Mouse (Mus musculus): ENCODE results near the gene Ccdc171. TPM values are rescaled to one million over a fixed set of nuclear protein-coding genes. Genes with fewer than 3 reads are reported as not detected.
"Not testable (repeated sequence)": the region's sequence is repeated elsewhere in the genome, so short reads cannot be mapped to it uniquely, and the experiment has no call there.

Ccdc171 gene
- polyA plus RNA-seq, 1 experiment from 2014 or later = 5.4 TPM

DNA sequence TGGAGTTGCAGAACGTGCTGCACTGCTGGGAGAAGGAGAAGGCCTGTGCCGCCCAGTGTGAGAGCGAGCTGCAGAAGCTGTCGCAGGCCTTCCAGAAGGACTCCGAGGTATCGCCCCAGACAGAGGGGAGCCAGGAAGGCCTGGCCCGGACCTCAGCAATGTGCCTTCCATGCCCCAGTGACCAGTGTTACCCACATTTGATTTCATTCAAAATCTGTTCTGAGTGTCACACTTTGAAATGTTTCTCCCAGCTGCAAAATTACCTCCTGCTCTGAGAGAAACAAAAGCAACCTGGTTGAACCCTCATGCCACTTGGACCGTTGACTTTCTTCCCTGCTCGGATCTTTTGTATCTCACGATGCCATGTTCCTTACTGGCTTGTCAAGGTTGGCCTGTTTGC lies 133.1 kb downstream of the Ccdc171 start:
- Histone ChIP-seq H3K4me2 (replicated peaks) (no peak overlapping the region), H3K27ac (replicated peaks) (no peak overlapping the region), H3K36me3 (no peaks in the 10 kb centered on the region), H3K27me3 (no peaks in the 10 kb centered on the region), H3K9ac (no peak overlapping the region), H3K4me1 (peaks cover 9% of the 10 kb centered on the region), H3K4me3 (replicated peaks) (no peak overlapping the region), H3K9me3 (replicated peaks) (no peaks in the 10 kb centered on the region)
- 87% methylated on average over 10 of the region's 10 CpGs for WGBS
- ATAC-seq (ENCODE audit: insufficient number of reproducible peaks, low FRiP score, low TSS enrichment, low read depth) = no peak

DNA sequence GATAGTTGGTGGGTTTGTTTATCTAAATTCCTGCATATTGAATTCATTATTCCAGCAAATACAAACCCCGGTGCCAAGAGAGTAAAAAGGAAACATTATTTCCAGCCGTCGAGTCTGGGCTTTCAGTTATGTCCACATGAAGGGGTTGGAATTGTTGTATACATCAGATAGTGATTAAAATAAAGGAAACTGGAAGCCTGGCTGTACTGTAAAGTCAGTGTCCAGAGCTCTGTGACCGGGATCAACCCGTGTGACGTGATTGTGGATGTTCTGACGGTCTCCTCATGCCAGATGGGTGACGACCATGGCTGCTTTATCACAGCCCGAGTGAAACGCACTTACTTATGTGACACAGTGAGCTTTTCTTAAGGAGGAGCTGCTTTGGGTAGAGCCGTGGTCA lies 134.1 kb downstream of the Ccdc171 start:
- no peak overlapping the region; the same call in 1 of the 2 replicates for H3K27ac ChIP-seq (replicated peaks)
- ATAC-seq (ENCODE audit: insufficient number of reproducible peaks, low FRiP score, low TSS enrichment, low read depth) = no peak; the same call in 1 of the 2 replicates

DNA sequence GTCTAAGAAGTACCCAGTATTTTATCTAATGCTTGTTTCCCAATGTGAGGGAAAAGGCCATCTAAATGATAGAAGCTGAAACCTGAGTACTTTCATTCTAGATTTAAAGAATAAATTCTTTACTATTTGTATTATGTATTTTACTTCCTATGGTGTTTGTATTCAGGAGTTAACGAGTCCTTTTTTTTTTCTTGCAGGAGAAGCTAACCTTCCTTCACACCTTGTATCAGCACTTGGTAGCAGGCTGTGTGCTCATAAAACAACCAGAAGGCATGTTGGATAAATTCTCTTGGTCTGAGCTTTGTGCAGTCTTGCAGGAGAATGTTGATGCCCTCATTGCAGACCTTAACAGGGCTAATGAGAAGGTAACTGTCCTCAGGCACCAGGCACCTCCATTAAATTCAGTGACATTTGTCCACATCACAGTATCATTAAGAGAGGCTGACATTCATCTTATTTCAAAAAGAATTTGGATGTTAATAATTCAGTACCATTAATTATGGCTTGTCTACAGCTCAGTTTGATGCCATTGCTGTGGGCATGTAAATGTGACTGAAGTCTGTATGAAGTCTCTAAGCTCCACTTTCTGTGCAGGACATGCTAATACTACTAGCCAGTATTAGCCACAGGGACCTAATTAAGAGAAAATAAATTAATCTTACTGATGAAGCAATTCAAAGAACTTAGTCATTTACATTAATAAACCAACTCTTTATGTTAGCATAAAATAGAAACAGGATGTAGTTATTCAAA lies 136.3 kb downstream of the Ccdc171 start:
- H3K27me3 ChIP-seq = no peaks in the 10 kb centered on the region
- no peak for ATAC-seq (ENCODE audit: insufficient number of reproducible peaks, low FRiP score, low TSS enrichment, low read depth)
- no peak overlapping the region for H3K4me3 ChIP-seq (replicated peaks)
- H3K4me1 ChIP-seq = peaks cover 6% of the 10 kb centered on the region
- H3K36me3 ChIP-seq = no peaks in the 10 kb centered on the region
- no peak overlapping the region for H3K4me2 ChIP-seq (replicated peaks)
- no peak overlapping the region for H3K9ac ChIP-seq
- no peak overlapping the region for H3K27ac ChIP-seq (replicated peaks)
- no peaks in the 10 kb centered on the region for H3K9me3 ChIP-seq (replicated peaks)
- 82% methylated on average over 1 of the region's 1 CpGs for WGBS

More for the DNA sequence above, 134.1 kb downstream of the Ccdc171 start:
- H3K27me3 ChIP-seq = no peaks in the 10 kb centered on the region
- no peaks in the 10 kb centered on the region for H3K36me3 ChIP-seq
- 43% methylated on average over 11 of the region's 11 CpGs for WGBS
- H3K9me3 ChIP-seq (replicated peaks) = no peaks in the 10 kb centered on the region
- no peak overlapping the region for H3K4me2 ChIP-seq (replicated peaks)
- no peak overlapping the region for H3K9ac ChIP-seq
- no peak overlapping the region for H3K4me3 ChIP-seq (replicated peaks)
- H3K4me1 ChIP-seq = peaks cover 9% of the 10 kb centered on the region

GRCm38 (mm10) chr4:83662301-83662700 lies 137.0 kb downstream of the Ccdc171 start:
- Histone ChIP-seq H3K27me3 (no peaks in the 10 kb centered on the region), H3K27ac (replicated peaks) (no peak overlapping the region), H3K9me3 (replicated peaks) (no peaks in the 10 kb centered on the region), H3K4me1 (peaks cover 6% of the 10 kb centered on the region; the same call in 1 of the 2 replicates), H3K36me3 (no peaks in the 10 kb centered on the region), H3K9ac (no peak overlapping the region), H3K4me2 (replicated peaks) (no peak overlapping the region), H3K4me3 (replicated peaks) (no peak overlapping the region)
- ATAC-seq (ENCODE audit: insufficient number of reproducible peaks, low FRiP score, low TSS enrichment, low read depth) = no peak
- 72% methylated on average over 4 of the region's 4 CpGs for WGBS

GRCm38 (mm10) chr4:83669552-83669951 lies 144.2 kb downstream of the Ccdc171 start:
- Histone ChIP-seq H3K9me3 (replicated peaks) (no peaks in the 10 kb centered on the region), H3K27ac (replicated peaks) (no peak overlapping the region), H3K27me3 (no peaks in the 10 kb centered on the region), H3K4me3 (replicated peaks) (no peak overlapping the region), H3K9ac (no peak overlapping the region), H3K4me1 (no peaks in the 10 kb centered on the region), H3K36me3 (no peaks in the 10 kb centered on the region), H3K4me2 (replicated peaks) (no peak overlapping the region)
- no peak for ATAC-seq (ENCODE audit: insufficient number of reproducible peaks, low FRiP score, low TSS enrichment, low read depth)
- WGBS = 70% methylated on average over 2 of the region's 2 CpGs

GRCm38 (mm10) chr4:83675308-83675707 lies 150.0 kb downstream of the Ccdc171 start:
- not testable (repeated sequence) for H3K36me3 ChIP-seq; H3K4me1 ChIP-seq; H3K4me3 ChIP-seq (replicated peaks); H3K9ac ChIP-seq; H3K4me2 ChIP-seq (replicated peaks); ATAC-seq (ENCODE audit: insufficient number of reproducible peaks, low FRiP score, low TSS enrichment, low read depth); H3K9me3 ChIP-seq (replicated peaks); H3K27ac ChIP-seq (replicated peaks); H3K27me3 ChIP-seq
- WGBS = 86% methylated on average over 4 of the region's 4 CpGs

- Histone ChIP-seq H3K27ac (replicated peaks) (no peak overlapping the region), H3K4me2 (replicated peaks) (no peak overlapping the region), H3K9ac (no peak overlapping the region), H3K4me3 (replicated peaks) (no peak overlapping the region), H3K27me3 (no peaks in the 10 kb centered on the region), H3K4me1 (no peaks in the 10 kb centered on the region), H3K36me3 (no peaks in the 10 kb centered on the region), H3K9me3 (replicated peaks) (no peaks in the 10 kb centered on the region)
- 84% methylated on average over 4 of the region's 4 CpGs for WGBS
- ATAC-seq (ENCODE audit: insufficient number of reproducible peaks, low FRiP score, low TSS enrichment, low read depth) = no peak
Observed at GRCm38 (mm10) chr4:83676444-83676843, 151.1 kb downstream of the Ccdc171 start.

DNA sequence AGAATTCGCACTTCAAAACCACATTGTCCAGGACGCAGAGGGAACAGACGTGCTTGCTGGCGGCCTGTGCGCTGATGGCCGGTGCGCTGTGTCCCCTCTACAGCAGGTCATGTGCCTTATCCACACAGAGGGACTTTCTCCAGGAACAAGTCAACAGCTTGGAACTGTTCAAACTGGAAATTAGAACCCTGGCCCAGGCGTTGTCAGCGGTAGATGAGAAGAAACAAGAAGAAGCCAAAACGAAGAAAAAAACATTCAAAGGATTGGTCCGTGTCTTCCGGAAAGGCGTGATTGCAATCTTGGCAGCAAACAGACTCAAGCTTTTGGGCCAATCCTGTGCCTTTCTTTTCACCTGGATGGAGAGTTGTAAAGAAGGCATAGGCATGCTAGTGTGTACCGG lies 155.7 kb downstream of the Ccdc171 start:
- H3K4me3 ChIP-seq (replicated peaks) = no peak overlapping the region
- no peaks in the 10 kb centered on the region for H3K36me3 ChIP-seq
- ATAC-seq (ENCODE audit: insufficient number of reproducible peaks, low FRiP score, low TSS enrichment, low read depth) = no peak
- H3K4me2 ChIP-seq (replicated peaks) = no peak overlapping the region
- H3K27me3 ChIP-seq = no peaks in the 10 kb centered on the region
- WGBS = 94% methylated on average over 14 of the region's 14 CpGs
- no peak overlapping the region for H3K27ac ChIP-seq (replicated peaks)
- H3K9me3 ChIP-seq (replicated peaks) = no peaks in the 10 kb centered on the region
- H3K9ac ChIP-seq = no peak overlapping the region
- no peaks in the 10 kb centered on the region for H3K4me1 ChIP-seq

DNA sequence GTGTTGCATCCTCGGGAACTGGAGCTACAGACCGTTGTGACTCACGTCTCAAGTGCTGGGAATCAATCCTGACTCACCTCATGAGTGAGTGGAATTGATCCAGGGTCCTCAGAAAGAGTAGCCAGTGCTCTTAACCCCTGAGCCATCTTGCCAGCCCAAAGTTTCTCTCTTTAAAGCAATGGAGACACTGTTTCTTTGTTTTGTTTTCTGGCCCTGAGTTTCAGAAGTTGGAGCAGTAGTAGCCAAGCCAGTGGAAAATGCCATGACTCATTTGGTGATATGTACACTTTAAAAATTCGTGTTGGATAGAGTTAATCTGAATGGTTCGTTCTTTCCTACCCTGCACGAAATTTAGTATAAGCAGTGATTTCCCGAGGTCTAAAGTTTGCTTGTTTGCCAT lies 157.5 kb downstream of the Ccdc171 start:
- ATAC-seq (ENCODE audit: insufficient number of reproducible peaks, low FRiP score, low TSS enrichment, low read depth) = no peak
- no peaks in the 10 kb centered on the region for H3K36me3 ChIP-seq
- H3K9ac ChIP-seq = no peak overlapping the region
- H3K4me3 ChIP-seq (replicated peaks) = no peak overlapping the region
- no peaks in the 10 kb centered on the region for H3K9me3 ChIP-seq (replicated peaks)
- H3K27ac ChIP-seq (replicated peaks) = no peak overlapping the region
- WGBS = 83% methylated on average over 7 of the region's 7 CpGs
- H3K4me1 ChIP-seq = no peaks in the 10 kb centered on the region
- H3K4me2 ChIP-seq (replicated peaks) = no peak overlapping the region
- no peaks in the 10 kb centered on the region for H3K27me3 ChIP-seq

DNA sequence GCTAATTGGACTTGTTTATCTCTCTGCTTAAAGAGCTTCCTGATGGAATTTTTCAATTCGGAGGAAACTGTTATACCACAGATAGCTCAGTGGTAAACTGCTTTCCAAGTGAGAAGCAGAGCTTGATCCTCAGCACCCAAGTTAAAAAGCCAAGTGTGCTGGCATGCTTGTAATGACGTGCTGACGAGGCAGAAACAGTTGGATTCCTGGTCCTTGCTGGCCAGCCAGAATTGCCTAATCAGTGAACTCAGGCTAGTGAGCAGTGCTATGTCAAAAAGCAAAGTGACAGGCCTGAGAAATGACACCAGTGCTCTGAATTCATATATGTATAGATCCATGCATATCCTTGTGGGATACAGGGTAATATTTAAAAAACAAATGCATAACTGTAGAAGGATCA lies 174.8 kb downstream of the Ccdc171 start:
- ATAC-seq (ENCODE audit: insufficient number of reproducible peaks, low FRiP score, low TSS enrichment, low read depth) = no peak
- 75% methylated on average over 3 of the region's 3 CpGs for WGBS
- H3K36me3 ChIP-seq = no peaks in the 10 kb centered on the region

DNA sequence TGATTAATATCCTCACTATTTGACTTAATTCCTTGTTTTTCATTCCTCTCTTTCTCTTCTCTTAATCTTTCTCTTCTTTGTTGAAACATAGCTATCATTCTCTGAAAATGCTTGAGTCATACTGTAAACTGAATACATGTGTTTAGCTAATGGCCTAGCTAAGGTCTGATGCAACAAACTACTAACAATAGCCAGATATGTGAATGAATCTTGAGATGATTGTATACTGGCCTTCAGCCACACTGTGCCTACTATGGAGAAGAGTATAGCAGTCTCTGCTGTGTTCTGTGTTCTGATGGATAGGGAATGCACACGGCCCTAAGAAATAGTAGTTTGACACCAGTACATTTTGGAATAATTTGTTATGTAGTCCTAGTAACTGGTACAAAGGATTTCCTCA lies 191.7 kb downstream of the Ccdc171 start:
- H3K27ac ChIP-seq (replicated peaks) = no peak overlapping the region
- no peaks in the 10 kb centered on the region for H3K27me3 ChIP-seq
- no peaks in the 10 kb centered on the region for H3K9me3 ChIP-seq (replicated peaks)
- no peak overlapping the region for H3K9ac ChIP-seq
- no peaks in the 10 kb centered on the region for H3K4me1 ChIP-seq
- ATAC-seq (ENCODE audit: insufficient number of reproducible peaks, low FRiP score, low TSS enrichment, low read depth) = no peak
- no peak overlapping the region for H3K4me3 ChIP-seq (replicated peaks)
- H3K36me3 ChIP-seq = no peaks in the 10 kb centered on the region
- H3K4me2 ChIP-seq (replicated peaks) = no peak overlapping the region
- 88% methylated on average over 1 of the region's 1 CpGs for WGBS

More for the DNA sequence above, 174.8 kb downstream of the Ccdc171 start:
- Histone ChIP-seq H3K4me3 (replicated peaks) (no peak overlapping the region), H3K27me3 (no peaks in the 10 kb centered on the region), H3K27ac (replicated peaks) (no peak overlapping the region), H3K4me1 (no peaks in the 10 kb centered on the region), H3K9ac (no peak overlapping the region), H3K9me3 (replicated peaks) (no peaks in the 10 kb centered on the region), H3K4me2 (replicated peaks) (no peak overlapping the region)

DNA sequence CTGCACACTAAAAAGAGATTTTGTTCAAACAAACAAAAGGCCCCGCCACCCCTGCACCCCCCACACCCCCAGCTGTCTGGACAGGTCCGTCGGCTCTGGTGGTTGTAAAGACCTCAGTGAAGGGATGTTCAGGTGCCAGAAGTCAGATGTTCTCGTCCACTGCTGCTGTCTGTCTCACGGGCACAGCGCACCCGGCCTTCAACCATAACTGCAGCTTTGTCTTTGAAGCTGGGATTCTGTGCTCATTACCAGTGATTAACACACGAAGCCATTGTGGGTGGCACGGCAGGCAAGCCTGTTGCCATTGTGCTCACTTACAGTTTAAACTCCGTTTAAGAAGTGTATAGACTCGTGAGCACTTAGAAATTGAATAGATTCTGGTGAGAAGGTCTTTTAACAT lies 194.5 kb downstream of the Ccdc171 start:
- Histone ChIP-seq H3K27ac (replicated peaks) (no peak overlapping the region), H3K27me3 (no peaks in the 10 kb centered on the region), H3K9ac (no peak overlapping the region), H3K36me3 (no peaks in the 10 kb centered on the region), H3K4me1 (no peaks in the 10 kb centered on the region), H3K4me3 (replicated peaks) (no peak overlapping the region), H3K9me3 (replicated peaks) (no peaks in the 10 kb centered on the region), H3K4me2 (replicated peaks) (no peak overlapping the region)
- WGBS = 54% methylated on average over 11 of the region's 11 CpGs
- ATAC-seq (ENCODE audit: insufficient number of reproducible peaks, low FRiP score, low TSS enrichment, low read depth) = no peak

All from embryonic facial prominence, embryonic 15.5 days (tissue).